12 mouse cellular contexts compared by ENCODE assay signal in genomic region chr7:143016424-143017142, GRCm38 (mm10). TPM values are rescaled to one million over a fixed set of nuclear protein-coding genes. Genes with fewer than 3 reads are reported as not detected.
DNase-seq lines count a peak whose midpoint lies in the region; ATAC-seq and TF ChIP-seq lines count a peak whose summit lies in the region.
"Had no signal": no experiment of that assay in that cellular context is flagged by ENCODE, and none has a peak within 500 bp of the region (broad histone marks: within the 10 kb centered on the region; RNA-seq: fewer than 3 reads in every experiment).

No protein-coding gene starts in this region.

- peak; percentile 57; the same call in 1 of the 2 replicates for ATAC-seq in forebrain, embryonic 13.5 days
- no peak for ATAC-seq in forebrain, embryonic 11.5 days (replicated peaks; ENCODE audit: low FRiP score)
- ATAC-seq in lung, embryonic 15.5 days (ENCODE audit: borderline replicate concordance, extremely low read depth, low FRiP score, low TSS enrichment) = peak; percentile 24
- peak; percentile 11; the same call in 1 of the 2 replicates for ATAC-seq in intestine, embryonic 14.5 days (replicated peaks; ENCODE audit: low FRiP score, low TSS enrichment, low read depth)

- no peaks in the 10 kb centered on the region for H3K9me3 ChIP-seq in forebrain, embryonic 13.5 days (replicated peaks)
- H3K9me3 ChIP-seq in forebrain, embryonic 11.5 days (ENCODE audit: control insufficient read depth, low read length) = no peaks in the 10 kb centered on the region
- no peaks in the 10 kb centered on the region for H3K9me3 ChIP-seq in lung, embryonic 15.5 days
- no peaks in the 10 kb centered on the region for H3K9me3 ChIP-seq in intestine, embryonic 14.5 days (ENCODE audit: control insufficient read depth, low read length)
- H3K9me3 ChIP-seq: limb, embryonic 13.5 days had no signal

- no peak for TF ChIP-seq POLR2A in olfactory bulb, adult 2 months (IDR thresholded peaks at IDR 0.05; ENCODE audit: insufficient read depth, low read depth, low read length)

- 48% methylated on average over 9 of the region's 9 CpGs for WGBS in forebrain, embryonic 13.5 days
- 56% methylated on average over 9 of the region's 9 CpGs for WGBS in forebrain, embryonic 11.5 days
- WGBS in lung, embryonic 15.5 days = 54% methylated on average over 9 of the region's 9 CpGs
- WGBS in intestine, embryonic 14.5 days = 56% methylated on average over 9 of the region's 9 CpGs
- WGBS in olfactory bulb, adult 2 months = 48% methylated on average over 9 of the region's 9 CpGs

- DNase-seq in forebrain, embryonic 11.5 days (ENCODE audit: low spot score) = no peak
- no peak for DNase-seq in lung, postnatal 36 days
- DNase-seq in intestine, embryonic 14.5 days (ENCODE audit: low spot score) = no peak
- no peak for DNase-seq in urinary bladder, postnatal 25 days (ENCODE audit: low spot score)
- no peak for DNase-seq in adrenal gland, postnatal 25 days
- DNase-seq: B cell, adult 2 months; right cerebral cortex, postnatal 14 days had no signal

- H3K27ac ChIP-seq in forebrain, embryonic 13.5 days = peak overlapping the region; percentile 48
- H3K27ac ChIP-seq in forebrain, embryonic 11.5 days (ENCODE audit: low read depth, low read length) = no peak overlapping the region
- H3K27ac ChIP-seq in lung, embryonic 15.5 days = peak overlapping the region; percentile 88
- peak overlapping the region; percentile 34; the same call in 1 of the 2 replicates for H3K27ac ChIP-seq in intestine, embryonic 14.5 days (ENCODE audit: low read depth)
- H3K27ac ChIP-seq in olfactory bulb, adult 2 months (ENCODE audit: insufficient read depth, low read depth, low read length) = peak overlapping the region; percentile 35; the same call in 1 of the 2 replicates
- H3K27ac ChIP-seq: limb, embryonic 13.5 days had no signal

- no peak overlapping the region for H3K4me3 ChIP-seq in forebrain, embryonic 13.5 days
- no peak overlapping the region for H3K4me3 ChIP-seq in forebrain, embryonic 11.5 days (ENCODE audit: low read depth, low read length)
- no peak overlapping the region for H3K4me3 ChIP-seq in lung, embryonic 15.5 days
- H3K4me3 ChIP-seq in intestine, embryonic 14.5 days (ENCODE audit: low read depth, low read length) = no peak overlapping the region
- H3K4me3 ChIP-seq in olfactory bulb, adult 2 months (ENCODE audit: insufficient read depth, low read depth, low read length) = no peak overlapping the region
- H3K4me3 ChIP-seq: limb, embryonic 13.5 days had no signal

- H3K4me1 ChIP-seq in forebrain, embryonic 13.5 days = peaks cover 23% of the 10 kb centered on the region
- no peaks in the 10 kb centered on the region for H3K4me1 ChIP-seq in forebrain, embryonic 11.5 days (replicated peaks; ENCODE audit: control insufficient read depth, insufficient read depth, low read length)
- H3K4me1 ChIP-seq in lung, embryonic 15.5 days = peaks cover 56% of the 10 kb centered on the region
- peaks cover 37% of the 10 kb centered on the region for H3K4me1 ChIP-seq in intestine, embryonic 14.5 days (replicated peaks; ENCODE audit: control insufficient read depth, insufficient read depth, low read length)
- H3K4me1 ChIP-seq in olfactory bulb, adult 2 months (ENCODE audit: control insufficient read depth, insufficient read depth, low read length) = peaks cover 37% of the 10 kb centered on the region

- H3K9ac ChIP-seq in forebrain, embryonic 13.5 days = no peak overlapping the region
- no peak overlapping the region for H3K9ac ChIP-seq in forebrain, embryonic 11.5 days (ENCODE audit: low read length)
- no peak overlapping the region for H3K9ac ChIP-seq in lung, embryonic 15.5 days
- no peak overlapping the region for H3K9ac ChIP-seq in intestine, embryonic 14.5 days (ENCODE audit: low read length)
- H3K9ac ChIP-seq: limb, embryonic 13.5 days had no signal

- no peak for TF ChIP-seq CTCF in olfactory bulb, adult 2 months (IDR thresholded peaks at IDR 0.05; ENCODE audit: insufficient read depth, low read depth, low read length)

- no peaks in the 10 kb centered on the region for H3K36me3 ChIP-seq in forebrain, embryonic 13.5 days (ENCODE audit: poor library complexity, severe bottlenecking)
- H3K36me3 ChIP-seq in forebrain, embryonic 11.5 days (ENCODE audit: control insufficient read depth, insufficient read depth, low read length) = no peaks in the 10 kb centered on the region
- no peaks in the 10 kb centered on the region for H3K36me3 ChIP-seq in lung, embryonic 15.5 days
- H3K36me3 ChIP-seq in intestine, embryonic 14.5 days (ENCODE audit: control insufficient read depth, insufficient read depth, low read length) = no peaks in the 10 kb centered on the region
- H3K36me3 ChIP-seq: limb, embryonic 13.5 days had no signal

- H3K27me3 ChIP-seq in forebrain, embryonic 13.5 days = no peaks in the 10 kb centered on the region
- H3K27me3 ChIP-seq in forebrain, embryonic 11.5 days (ENCODE audit: control insufficient read depth, insufficient read depth, low read length) = no peaks in the 10 kb centered on the region
- no peaks in the 10 kb centered on the region for H3K27me3 ChIP-seq in lung, embryonic 15.5 days
- no peaks in the 10 kb centered on the region for H3K27me3 ChIP-seq in intestine, embryonic 14.5 days (replicated peaks; ENCODE audit: control insufficient read depth, insufficient read depth, low read length)
- H3K27me3 ChIP-seq: limb, embryonic 13.5 days had no signal

- H3K4me2 ChIP-seq in forebrain, embryonic 13.5 days = peak overlapping the region; percentile 13; the same call in 1 of the 2 replicates
- H3K4me2 ChIP-seq in forebrain, embryonic 11.5 days (ENCODE audit: low read depth, low read length, severe bottlenecking) = no peak overlapping the region
- H3K4me2 ChIP-seq in lung, embryonic 15.5 days = peak overlapping the region; percentile 37
- H3K4me2 ChIP-seq in intestine, embryonic 14.5 days (ENCODE audit: low read length) = no peak overlapping the region
- H3K4me2 ChIP-seq: limb, embryonic 13.5 days had no signal

RNA-seq across cellular contexts. Expression of gene Tspan32, which starts 11.7 kb away (rescaled TPM):
- polyA plus RNA-seq in forebrain, embryonic 13.5 days (2015; fragmentation: Nextera tagmentation; extraction: Ambion mirVana) = 0.81 and 0.83 TPM in 2 replicates
- polyA plus RNA-seq in forebrain, embryonic 11.5 days (2014; fragmentation: Nextera tagmentation; extraction: Ambion mirVana) = 4.2 and 5.3 TPM in 2 replicates
- 1.9 and 2.8 TPM in 2 replicates for polyA plus RNA-seq in lung, embryonic 15.5 days (2015; fragmentation: Nextera tagmentation; extraction: Ambion mirVana)
- 1.5 and 1.6 TPM in 2 replicates for polyA plus RNA-seq in intestine, embryonic 14.5 days (2014; fragmentation: Nextera tagmentation; extraction: Ambion mirVana)
- not detected in 2 replicates for polyA plus RNA-seq in olfactory bulb, adult 2 months (2012; ENCODE audit: insufficient read depth, insufficient read length, low replicate concordance, missing spikeins)
- total RNA-seq in adrenal gland, postnatal 25 days (2021) = 0.21 TPM in 1 of 2 replicates, not detected in the other

RNA-seq across cellular contexts. Expression of gene Cd81, which starts 36.0 kb away (rescaled TPM):
- 217 and 236 TPM in 2 replicates for polyA plus RNA-seq in forebrain, embryonic 13.5 days (2015; fragmentation: Nextera tagmentation; extraction: Ambion mirVana)
- polyA plus RNA-seq in forebrain, embryonic 11.5 days (2014; fragmentation: Nextera tagmentation; extraction: Ambion mirVana) = 216 and 246 TPM in 2 replicates
- 694 and 720 TPM in 2 replicates for polyA plus RNA-seq in lung, embryonic 15.5 days (2015; fragmentation: Nextera tagmentation; extraction: Ambion mirVana)
- polyA plus RNA-seq in intestine, embryonic 14.5 days (2014; fragmentation: Nextera tagmentation; extraction: Ambion mirVana) = 457 and 534 TPM in 2 replicates
- polyA plus RNA-seq in olfactory bulb, adult 2 months (2012; ENCODE audit: insufficient read depth, insufficient read length, low replicate concordance, missing spikeins) = not detected in 2 replicates
- total RNA-seq in adrenal gland, postnatal 25 days (2021) = 757 and 789 TPM in 2 replicates

RNA-seq across cellular contexts. Expression of gene Ascl2, which starts 47.5 kb away (rescaled TPM):
- polyA plus RNA-seq in forebrain, embryonic 13.5 days (2015; fragmentation: Nextera tagmentation; extraction: Ambion mirVana) = 0.21 TPM in 1 of 2 replicates, not detected in the other
- polyA plus RNA-seq in forebrain, embryonic 11.5 days (2014; fragmentation: Nextera tagmentation; extraction: Ambion mirVana) = 0.12 and 0.49 TPM in 2 replicates
- polyA plus RNA-seq in lung, embryonic 15.5 days (2015; fragmentation: Nextera tagmentation; extraction: Ambion mirVana) = 3.4 and 3.5 TPM in 2 replicates
- 11.3 and 13.9 TPM in 2 replicates for polyA plus RNA-seq in intestine, embryonic 14.5 days (2014; fragmentation: Nextera tagmentation; extraction: Ambion mirVana)
- polyA plus RNA-seq in olfactory bulb, adult 2 months (2012; ENCODE audit: insufficient read depth, insufficient read length, low replicate concordance, missing spikeins) = not detected in 2 replicates
- total RNA-seq in adrenal gland, postnatal 25 days (2021) = 0.33 and 0.95 TPM in 2 replicates
- total RNA-seq: adrenal gland, postnatal 14 days had no signal

RNA-seq across cellular contexts. Expression of gene Tssc4, which starts 52.5 kb away (rescaled TPM):
- polyA plus RNA-seq in forebrain, embryonic 13.5 days (2015; fragmentation: Nextera tagmentation; extraction: Ambion mirVana) = 108 and 122 TPM in 2 replicates
- polyA plus RNA-seq in forebrain, embryonic 11.5 days (2014; fragmentation: Nextera tagmentation; extraction: Ambion mirVana) = 73.3 and 82.6 TPM in 2 replicates
- polyA plus RNA-seq in lung, embryonic 15.5 days (2015; fragmentation: Nextera tagmentation; extraction: Ambion mirVana) = 105 and 107 TPM in 2 replicates
- polyA plus RNA-seq in intestine, embryonic 14.5 days (2014; fragmentation: Nextera tagmentation; extraction: Ambion mirVana) = 59.1 and 60.3 TPM in 2 replicates
- polyA plus RNA-seq in olfactory bulb, adult 2 months (2012; ENCODE audit: insufficient read depth, insufficient read length, low replicate concordance, missing spikeins) = not detected in 2 replicates
- total RNA-seq in adrenal gland, postnatal 25 days (2021) = 32.2 and 32.7 TPM in 2 replicates

Comparison
In these comparisons a context has a peak if more than half of its experiments do, and no peak if none do; other contexts are left out.
1. H3K4me2 ChIP-seq: peak in forebrain, embryonic 13.5 days (single experiment) and lung, embryonic 15.5 days (single experiment); none in forebrain, embryonic 11.5 days (single experiment) and intestine, embryonic 14.5 days (single experiment).
2. RNA of gene Tspan32, which starts 11.7 kb away (polyA plus RNA-seq): not detected in olfactory bulb, adult 2 months; 4.2 to 5.3 TPM in forebrain, embryonic 11.5 days, 1.9 to 2.8 TPM in lung, embryonic 15.5 days, 1.5 to 1.6 TPM in intestine, embryonic 14.5 days and 0.81 to 0.83 TPM in forebrain, embryonic 13.5 days; every median in the first group is over 10 times any median in the second.
3. RNA of gene Cd81, which starts 36.0 kb away (polyA plus RNA-seq): 694 to 720 TPM in lung, embryonic 15.5 days, 457 to 534 TPM in intestine, embryonic 14.5 days, 217 to 236 TPM in forebrain, embryonic 13.5 days and 216 to 246 TPM in forebrain, embryonic 11.5 days; not detected in olfactory bulb, adult 2 months; every median in the first group is over 100 times any median in the second.